Mouse (Mus musculus): ENCODE measurements at regions not wholly inside any gene's neighbourhood (a gene's known extent, or its start where the extent isn't known, plus 50 kb on each side); places are given as distances from the start of the nearest gene placed in this dataset.

DNA sequence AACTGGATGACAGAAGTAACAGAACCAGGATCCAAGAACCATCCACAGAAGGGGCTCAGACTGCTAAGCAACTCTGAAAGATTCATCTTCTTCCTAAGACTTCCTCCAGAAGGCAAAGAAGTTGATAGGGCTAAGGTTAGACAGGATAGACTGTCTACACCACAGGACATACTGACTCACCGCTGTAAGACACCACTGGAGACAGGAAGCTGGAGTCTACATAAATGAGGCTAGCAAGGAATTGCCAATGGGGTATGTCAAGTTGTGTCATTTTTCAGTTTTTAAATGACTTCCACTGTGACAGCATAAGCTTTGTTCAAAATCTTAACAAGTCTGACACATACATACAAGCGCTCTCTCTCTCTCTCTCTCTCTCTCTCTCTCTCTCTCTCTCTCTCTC is 645.4 kb upstream of the Gm10131 start:
- Histone ChIP-seq H3K9ac (no peak overlapping the region), H3K36me3 (no peaks in the 10 kb centered on the region), H3K4me2 (no peak overlapping the region), H3K4me3 (no peak overlapping the region), H3K27ac (replicated peaks) (no peak overlapping the region), H3K9me3 (no peaks in the 10 kb centered on the region), H3K27me3 (no peaks in the 10 kb centered on the region), H3K4me1 (replicated peaks) (0 out of 2 replicates have a peak, but pooled peaks cover 3% of the 10 kb centered on the region)
- ATAC-seq (ENCODE audit: low FRiP score, low read depth) = no peak
- 93% methylated on average over 2 of the region's 2 CpGs for WGBS

DNA sequence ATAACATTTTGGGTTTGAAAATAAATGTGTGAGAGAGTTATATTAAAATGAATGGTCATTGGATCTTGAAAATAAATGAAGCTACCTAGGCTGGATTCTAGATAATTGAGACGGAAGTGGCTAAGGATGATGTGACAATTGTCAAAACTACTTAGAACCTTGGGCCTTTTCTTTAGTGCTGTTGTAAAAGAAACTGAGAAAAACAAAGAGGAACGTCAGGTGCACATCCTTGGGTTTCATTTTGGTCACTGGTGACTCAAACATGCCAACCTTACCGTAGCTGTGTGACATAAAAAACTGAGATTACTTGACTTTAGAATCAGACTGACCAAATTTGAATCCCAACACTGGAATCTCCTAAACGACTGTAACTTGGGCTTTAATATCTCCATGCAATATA is 644.6 kb upstream of the Gm10131 start:
- no peak for ATAC-seq (ENCODE audit: low FRiP score, low read depth)
- Histone ChIP-seq H3K36me3 (no peaks in the 10 kb centered on the region), H3K4me2 (no peak overlapping the region), H3K9me3 (no peaks in the 10 kb centered on the region), H3K27ac (replicated peaks) (no peak overlapping the region), H3K9ac (no peak overlapping the region), H3K27me3 (no peaks in the 10 kb centered on the region), H3K4me3 (no peak overlapping the region), H3K4me1 (replicated peaks) (0 out of 2 replicates have a peak, but pooled peaks cover 2% of the 10 kb centered on the region)
- 91% methylated on average over 4 of the region's 4 CpGs for WGBS

DNA sequence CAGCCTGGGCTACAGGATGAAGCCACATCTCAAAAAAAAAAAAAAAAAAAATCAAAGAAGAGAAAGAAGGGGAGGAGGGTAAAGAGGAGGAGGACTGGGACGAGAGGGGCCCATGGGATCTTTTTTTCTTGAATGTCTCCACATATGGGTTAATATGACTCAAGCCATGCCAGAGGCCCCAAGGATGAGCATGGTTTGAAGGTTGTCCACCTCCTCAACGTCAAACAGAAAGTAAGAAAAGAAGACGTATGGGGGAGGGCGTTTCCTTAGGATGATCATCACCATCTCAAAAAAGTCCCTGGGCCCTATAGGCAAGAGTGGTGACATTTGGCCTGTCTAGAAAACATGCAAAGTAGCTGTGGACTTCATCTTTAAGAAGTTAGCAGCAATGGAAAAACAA is 643.9 kb upstream of the Gm10131 start:
- no peaks in the 10 kb centered on the region for H3K27me3 ChIP-seq
- H3K36me3 ChIP-seq = no peaks in the 10 kb centered on the region
- no peak overlapping the region for H3K4me2 ChIP-seq
- no peak overlapping the region for H3K27ac ChIP-seq (replicated peaks)
- no peak for ATAC-seq (ENCODE audit: low FRiP score, low read depth)
- 84% methylated on average over 4 of the region's 4 CpGs for WGBS
- no peaks in the 10 kb centered on the region for H3K4me1 ChIP-seq (replicated peaks)
- no peaks in the 10 kb centered on the region for H3K9me3 ChIP-seq
- no peak overlapping the region for H3K9ac ChIP-seq
- no peak overlapping the region for H3K4me3 ChIP-seq

GRCm38 (mm10) chr8:34753046-34753445 is 641.5 kb upstream of the Gm10131 start:
- Histone ChIP-seq H3K4me3 (no peak overlapping the region), H3K4me1 (replicated peaks) (no peaks in the 10 kb centered on the region), H3K36me3 (no peaks in the 10 kb centered on the region), H3K9ac (no peak overlapping the region), H3K4me2 (no peak overlapping the region), H3K27me3 (no peaks in the 10 kb centered on the region), H3K9me3 (no peaks in the 10 kb centered on the region), H3K27ac (replicated peaks) (no peak overlapping the region)
- 85% methylated on average over 10 of the region's 10 CpGs for WGBS
- ATAC-seq (ENCODE audit: low FRiP score, low read depth) = no peak

DNA sequence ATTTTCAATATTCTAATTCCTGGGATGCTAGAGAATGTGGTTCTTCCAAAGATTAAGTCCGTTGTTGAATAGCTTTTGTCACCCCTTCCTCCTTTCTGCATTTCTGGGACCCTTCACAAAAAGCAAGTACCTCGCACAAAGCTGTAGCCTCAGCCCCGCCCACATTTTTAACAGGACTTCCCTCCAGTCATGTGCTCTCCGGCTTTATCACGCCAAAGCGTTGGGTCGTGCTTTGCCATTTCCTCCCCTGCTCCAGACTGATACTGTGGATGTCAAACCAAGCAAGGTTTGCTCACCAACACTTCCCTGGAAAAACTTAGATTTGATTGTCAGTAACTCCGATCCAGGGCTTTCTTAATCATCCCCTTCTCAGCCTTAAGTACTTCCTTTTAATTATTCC is 637.0 kb upstream of the Gm10131 start:
- no peaks in the 10 kb centered on the region for H3K36me3 ChIP-seq
- H3K9ac ChIP-seq = no peak overlapping the region
- ATAC-seq (ENCODE audit: low FRiP score, low read depth) = no peak
- no peak overlapping the region for H3K27ac ChIP-seq (replicated peaks)
- no peak overlapping the region for H3K4me3 ChIP-seq
- 72% methylated on average over 8 of the region's 8 CpGs for WGBS
- no peaks in the 10 kb centered on the region for H3K4me1 ChIP-seq (replicated peaks)
- H3K9me3 ChIP-seq = no peaks in the 10 kb centered on the region
- H3K4me2 ChIP-seq = no peak overlapping the region
- no peaks in the 10 kb centered on the region for H3K27me3 ChIP-seq

DNA sequence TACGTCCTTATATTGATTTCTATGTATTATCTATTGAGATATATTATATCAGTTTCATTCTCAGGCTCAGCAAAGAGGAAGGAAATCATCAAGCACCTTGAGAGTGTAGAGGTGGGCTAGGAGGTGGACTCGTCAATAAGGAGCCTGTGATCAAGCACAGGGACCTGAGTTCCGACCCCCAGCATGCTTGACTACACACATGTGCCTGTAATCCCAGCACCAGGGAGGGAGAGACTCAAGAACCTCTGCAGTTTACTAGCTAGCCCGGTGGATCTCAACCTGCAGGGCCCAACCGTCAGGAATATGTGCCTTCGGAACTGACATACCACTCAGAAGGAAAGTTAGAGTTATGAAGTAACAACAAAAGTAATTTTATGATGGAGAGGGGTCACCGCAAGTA is 634.2 kb upstream of the Gm10131 start:
- 93% methylated on average over 7 of the region's 7 CpGs for WGBS

DNA sequence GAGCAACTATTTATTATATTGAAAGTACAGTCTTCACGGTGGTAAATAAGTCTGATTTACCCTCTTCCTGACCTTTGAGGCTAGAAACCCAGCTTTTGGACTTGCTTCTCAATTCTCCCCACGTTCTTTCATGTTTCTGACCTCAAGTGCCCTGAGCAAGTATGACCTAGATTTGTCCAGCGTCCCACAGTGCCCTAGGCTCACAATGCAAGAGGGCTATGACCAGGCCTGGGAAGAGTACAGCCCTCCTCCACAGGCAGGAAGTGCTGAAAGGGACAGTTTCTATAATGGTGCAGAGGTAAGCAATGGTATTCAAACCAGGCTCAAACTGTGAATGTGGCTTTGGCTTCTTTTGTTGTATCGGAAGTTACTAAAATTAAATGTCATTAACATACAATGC is 633.1 kb upstream of the Gm10131 start:
- 64% methylated on average over 4 of the region's 4 CpGs for WGBS
- no peaks in the 10 kb centered on the region for H3K27me3 ChIP-seq
- H3K27ac ChIP-seq (replicated peaks) = no peak overlapping the region
- H3K4me2 ChIP-seq = no peak overlapping the region
- H3K9ac ChIP-seq = no peak overlapping the region
- no peaks in the 10 kb centered on the region for H3K9me3 ChIP-seq
- no peaks in the 10 kb centered on the region for H3K4me1 ChIP-seq (replicated peaks)
- no peak for ATAC-seq (ENCODE audit: low FRiP score, low read depth)
- H3K36me3 ChIP-seq = no peaks in the 10 kb centered on the region
- H3K4me3 ChIP-seq = no peak overlapping the region

More for the DNA sequence above, 634.2 kb upstream of the Gm10131 start:
- Histone ChIP-seq H3K27ac (replicated peaks) (no peak overlapping the region), H3K4me1 (replicated peaks) (no peaks in the 10 kb centered on the region), H3K4me3 (no peak overlapping the region), H3K9ac (no peak overlapping the region), H3K4me2 (no peak overlapping the region), H3K27me3 (no peaks in the 10 kb centered on the region), H3K9me3 (no peaks in the 10 kb centered on the region), H3K36me3 (no peaks in the 10 kb centered on the region)
- ATAC-seq (ENCODE audit: low FRiP score, low read depth) = no peak

GRCm38 (mm10) chr8:34744179-34744578 is 632.6 kb upstream of the Gm10131 start:
- Histone ChIP-seq H3K4me2 (no peak overlapping the region), H3K27ac (replicated peaks) (no peak overlapping the region), H3K9ac (no peak overlapping the region), H3K36me3 (no peaks in the 10 kb centered on the region), H3K27me3 (no peaks in the 10 kb centered on the region), H3K9me3 (no peaks in the 10 kb centered on the region), H3K4me1 (replicated peaks) (no peaks in the 10 kb centered on the region), H3K4me3 (no peak overlapping the region)
- no peak for ATAC-seq (ENCODE audit: low FRiP score, low read depth)

DNA sequence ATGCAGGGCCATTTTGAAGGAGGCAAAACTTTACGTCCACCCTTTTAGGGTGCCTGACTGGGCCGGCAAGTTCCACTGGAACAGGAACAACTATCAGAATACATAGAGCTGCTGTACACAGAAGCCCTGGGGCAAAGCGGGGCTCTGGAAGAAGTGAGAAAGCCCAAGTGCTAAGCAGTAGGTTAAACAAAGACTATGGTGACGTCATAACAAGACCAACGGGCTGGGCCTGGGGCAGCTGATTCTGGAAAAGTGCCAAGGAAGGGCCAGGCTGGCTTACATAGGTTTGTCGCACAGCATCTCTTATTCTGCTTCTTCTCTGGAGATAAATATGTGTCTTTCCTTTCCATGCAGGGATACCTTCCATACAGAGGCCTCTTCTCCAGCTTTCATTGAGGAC is 631.6 kb upstream of the Gm10131 start:
- Histone ChIP-seq H3K4me1 (replicated peaks) (no peaks in the 10 kb centered on the region), H3K27me3 (no peaks in the 10 kb centered on the region), H3K9me3 (no peaks in the 10 kb centered on the region), H3K27ac (replicated peaks) (no peak overlapping the region), H3K36me3 (no peaks in the 10 kb centered on the region), H3K9ac (no peak overlapping the region), H3K4me2 (no peak overlapping the region), H3K4me3 (no peak overlapping the region)
- 53% methylated on average over 6 of the region's 6 CpGs for WGBS
- no peak for ATAC-seq (ENCODE audit: low FRiP score, low read depth)

DNA sequence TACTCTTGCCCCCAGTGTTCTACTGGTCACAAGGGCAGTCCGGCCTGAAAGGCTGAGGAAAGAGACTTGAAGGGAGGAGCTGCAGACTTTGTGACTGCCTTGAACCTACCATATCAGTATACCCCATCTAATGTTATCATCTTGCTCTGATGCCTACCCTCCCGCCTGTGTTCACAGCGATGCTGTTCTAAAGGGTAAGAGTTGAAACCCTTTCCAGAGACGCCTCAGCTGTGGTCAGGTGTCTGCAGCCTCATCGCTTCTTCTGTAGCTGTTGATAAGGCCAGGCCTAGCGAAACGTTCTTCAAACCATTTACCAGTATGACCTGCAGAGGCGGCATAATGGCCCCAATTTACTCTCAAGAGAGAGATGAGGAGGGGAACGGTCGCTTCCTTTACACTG is 629.3 kb upstream of the Gm10131 start:
- Histone ChIP-seq H3K4me1 (replicated peaks) (no peaks in the 10 kb centered on the region), H3K4me3 (no peak overlapping the region), H3K27ac (replicated peaks) (no peak overlapping the region), H3K36me3 (no peaks in the 10 kb centered on the region), H3K4me2 (no peak overlapping the region), H3K9me3 (no peaks in the 10 kb centered on the region), H3K27me3 (no peaks in the 10 kb centered on the region), H3K9ac (no peak overlapping the region)
- no peak for ATAC-seq (ENCODE audit: low FRiP score, low read depth)
- 84% methylated on average over 10 of the region's 10 CpGs for WGBS

DNA sequence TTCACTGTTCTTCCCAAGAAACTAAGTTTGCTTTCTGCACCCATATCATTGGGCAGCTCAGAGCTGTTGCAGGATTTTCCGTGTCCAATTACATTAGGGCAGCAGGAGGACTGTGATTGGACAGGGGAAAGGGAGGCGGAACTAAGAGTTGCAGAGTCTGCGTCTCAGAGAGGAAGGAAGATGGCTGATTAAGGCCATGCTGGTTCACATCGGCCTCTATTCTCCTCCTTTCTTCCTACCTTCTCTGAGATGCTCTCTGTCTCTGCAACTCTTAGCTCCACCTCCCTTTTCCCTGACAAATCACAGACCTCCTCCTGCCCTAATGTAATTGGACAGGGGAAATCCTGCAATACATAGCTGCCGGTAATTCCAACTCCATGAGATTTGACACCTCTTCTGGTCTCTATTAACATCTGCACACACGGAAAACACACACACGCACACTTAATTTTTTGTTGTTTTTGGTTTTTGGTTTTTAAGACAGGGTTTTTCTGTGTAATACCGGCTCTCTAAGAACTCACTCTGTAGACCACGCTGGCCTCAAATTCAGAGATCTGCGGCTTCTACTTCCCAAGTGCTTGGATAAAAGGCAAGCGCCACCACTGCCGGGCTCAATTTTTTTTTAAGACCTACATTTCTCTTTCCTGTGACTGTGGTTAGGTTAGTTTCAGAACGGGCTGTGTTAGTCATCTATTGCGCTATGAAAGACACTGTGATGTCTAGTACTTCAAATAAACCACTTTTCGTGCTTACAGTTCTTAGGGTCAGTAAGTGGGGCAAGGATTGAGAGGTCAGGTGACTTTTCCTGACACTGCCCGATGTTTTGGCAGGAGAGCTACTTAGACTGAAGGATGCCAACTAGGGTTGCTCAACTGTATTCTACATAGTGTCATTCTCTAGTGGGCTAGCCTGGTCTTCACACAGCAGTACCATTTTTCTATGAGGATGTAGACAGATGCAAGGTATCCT is 628.6 kb upstream of the Gm10131 start:
- ATAC-seq (ENCODE audit: low FRiP score, low read depth) = no peak
- Histone ChIP-seq H3K27ac (replicated peaks) (no peak overlapping the region), H3K9ac (no peak overlapping the region), H3K4me1 (replicated peaks) (no peaks in the 10 kb centered on the region), H3K4me2 (no peak overlapping the region), H3K36me3 (no peaks in the 10 kb centered on the region), H3K9me3 (no peaks in the 10 kb centered on the region), H3K4me3 (no peak overlapping the region), H3K27me3 (no peaks in the 10 kb centered on the region)
- WGBS = 91% methylated on average over 16 of the region's 16 CpGs

DNA sequence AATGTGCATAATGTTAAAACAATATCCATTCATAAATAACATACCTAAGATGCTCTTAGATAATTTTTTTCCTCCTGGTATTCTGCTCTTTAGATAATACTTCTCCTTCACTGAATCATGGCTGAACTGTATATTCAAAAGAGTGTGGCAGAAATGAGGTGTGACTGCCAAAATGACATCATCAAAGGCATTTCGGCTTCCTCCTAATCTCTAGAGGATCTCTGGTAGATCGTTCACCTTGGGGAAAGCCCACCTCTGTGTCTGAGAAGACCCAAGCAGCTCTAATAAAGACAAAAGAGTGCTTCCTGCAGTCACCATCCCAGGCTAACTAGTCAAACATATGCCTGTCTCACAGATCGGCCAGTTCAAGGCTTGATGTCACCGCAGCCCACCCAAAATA is 624.7 kb upstream of the Gm10131 start:
- Histone ChIP-seq H3K9me3 (no peaks in the 10 kb centered on the region), H3K4me1 (replicated peaks) (0 out of 2 replicates have a peak, but pooled peaks cover 7% of the 10 kb centered on the region), H3K4me2 (no peak overlapping the region), H3K27me3 (no peaks in the 10 kb centered on the region), H3K9ac (no peak overlapping the region), H3K36me3 (no peaks in the 10 kb centered on the region), H3K27ac (replicated peaks) (no peak overlapping the region), H3K4me3 (no peak overlapping the region)
- no peak for ATAC-seq (ENCODE audit: low FRiP score, low read depth)
- WGBS = 90% methylated on average over 4 of the region's 4 CpGs

DNA sequence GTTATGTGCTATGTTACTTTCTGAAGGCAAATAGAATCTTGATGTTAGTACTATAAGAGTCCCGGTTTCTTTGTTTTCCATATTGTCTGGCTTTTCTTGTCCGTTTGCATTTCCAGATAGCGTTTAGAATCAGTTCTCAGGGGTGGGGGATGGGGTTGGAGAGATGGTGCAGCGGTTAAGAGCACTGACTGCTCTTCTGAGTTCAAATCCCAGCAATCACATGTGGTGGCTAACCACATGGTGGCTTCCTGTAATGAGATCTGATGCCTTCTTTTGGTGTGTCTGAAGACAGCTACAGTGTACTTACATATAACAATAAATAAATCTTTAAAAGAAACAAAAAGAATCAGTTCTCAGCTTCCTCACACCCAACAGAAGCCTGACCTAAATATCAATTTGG is 623.5 kb upstream of the Gm10131 start:
- Histone ChIP-seq H3K4me3 (no peak overlapping the region), H3K36me3 (no peaks in the 10 kb centered on the region), H3K27ac (replicated peaks) (no peak overlapping the region), H3K4me1 (replicated peaks) (0 out of 2 replicates have a peak, but pooled peaks cover 7% of the 10 kb centered on the region), H3K9ac (no peak overlapping the region), H3K9me3 (no peaks in the 10 kb centered on the region), H3K27me3 (no peaks in the 10 kb centered on the region), H3K4me2 (no peak overlapping the region)
- WGBS = 85% methylated on average over 4 of the region's 4 CpGs
- ATAC-seq (ENCODE audit: low FRiP score, low read depth) = no peak
